Mouse (Mus musculus) C2C12 (cell line): ENCODE measurements around the gene Cyp4f14. TPM values are rescaled to one million over a fixed set of nuclear protein-coding genes. Genes with fewer than 3 reads are reported as not detected.

Experiments used
- H3K27me3 ChIP-seq: one replicate; pipeline ENCODE4 v1.6.1; 2011; ENCODE audit not compliant: control insufficient read depth, insufficient read depth, insufficient read length
- H3K36me3 ChIP-seq: one replicate; pipeline ENCODE4 v1.6.1; 2011; ENCODE audit not compliant: control insufficient read depth, insufficient read depth
- H3K4me3 ChIP-seq: one replicate; pipeline ENCODE4 v1.5.1; 2011; ENCODE audit warnings: mild to moderate bottlenecking, control low read depth; ENCODE audit not compliant: poor library complexity, insufficient read depth, severe bottlenecking
- H3K79me2 ChIP-seq: one replicate; pipeline ENCODE4 v1.6.1; 2011; ENCODE audit not compliant: control insufficient read depth, insufficient read depth
- H3K79me3 ChIP-seq: one replicate; pipeline ENCODE4 v1.6.1; 2011; ENCODE audit warnings: low read depth, control low read depth
- H3ac ChIP-seq: one replicate; pipeline ENCODE3; 2011; ENCODE audit warnings: low read depth; ENCODE audit not compliant: control insufficient read depth, insufficient read length
- CEBPB ChIP-seq: IDR thresholded peaks from one replicate; pipeline ENCODE4 v1.6.1; 2011; ENCODE audit warnings: low read depth, mild to moderate bottlenecking, control low read depth, moderate library complexity
- CTCF ChIP-seq: IDR thresholded peaks from one replicate; pipeline ENCODE4 v1.5.1; 2011; ENCODE audit not compliant: control insufficient read depth, insufficient read depth, insufficient read length
- FOSL1 ChIP-seq: IDR thresholded peaks from one replicate; pipeline ENCODE4 v1.8.0; 2011; ENCODE audit warnings: mild to moderate bottlenecking, low read length; ENCODE audit not compliant: poor library complexity, insufficient read depth, severe bottlenecking
- MAX ChIP-seq: IDR thresholded peaks from one replicate; pipeline ENCODE4 v1.6.1; 2011; ENCODE audit warnings: mild to moderate bottlenecking, control low read depth
- MYOD1 ChIP-seq: IDR thresholded peaks from one replicate; pipeline ENCODE4 v1.6.1; 2011; ENCODE audit warnings: low read depth; ENCODE audit not compliant: control insufficient read depth, insufficient read length
- MYOG ChIP-seq: IDR thresholded peaks from one replicate; pipeline ENCODE4 v1.6.1; 2011; ENCODE audit not compliant: control insufficient read depth, insufficient read length; ENCODE audit errors: extremely low read depth
- USF1 ChIP-seq: IDR thresholded peaks from one replicate; pipeline ENCODE4 v1.6.1; 2011; ENCODE audit warnings: low read depth, mild to moderate bottlenecking, control low read depth, moderate library complexity
- polyA plus RNA-seq: library from polyadenylated mRNA; unstranded; fragments of >200 nt; fragmentation: generic; extraction: Trizol; gene quantifications from one replicate; pipeline ENCODE4 v1.2.1, GENCODE M21; 2012; ENCODE audit warnings: missing spikeins

Cyp4f14 gene
- polyA plus RNA-seq, 1 experiment = 0.02 TPM

GRCm38 (mm10) chr17:32924658-32925312 is 7.6 kb upstream of the Cyp4f14 start:
- TF ChIP-seq CEBPB = no peak
- TF ChIP-seq CTCF = no peak
- no peak for TF ChIP-seq MAX
- TF ChIP-seq MYOD1 = no peak
- TF ChIP-seq MYOG = no peak
- no peak for TF ChIP-seq FOSL1
- TF ChIP-seq USF1 = no peak
- Histone ChIP-seq H3K4me3 (no peak overlapping the region), H3ac (no peak overlapping the region)

GRCm38 (mm10) chr17:32923681-32924080 is 6.5 kb upstream of the Cyp4f14 start:
- no peak overlapping the region for H3ac ChIP-seq
- no peaks in the 10 kb centered on the region for H3K36me3 ChIP-seq
- H3K27me3 ChIP-seq = no peaks in the 10 kb centered on the region
- no peaks in the 10 kb centered on the region for H3K79me3 ChIP-seq
- TF ChIP-seq MYOD1 (no peak), FOSL1 (no peak), CEBPB (no peak), MYOG (no peak), MAX (no peak), USF1 (no peak), CTCF (no peak)
- H3K4me3 ChIP-seq = no peak overlapping the region
- no peaks in the 10 kb centered on the region for H3K79me2 ChIP-seq

More at GRCm38 (mm10) chr17:32924658-32925312, 7.6 kb upstream of the Cyp4f14 start:
- no peaks in the 10 kb centered on the region for H3K36me3 ChIP-seq
- H3K27me3 ChIP-seq = no peaks in the 10 kb centered on the region
- H3K79me3 ChIP-seq = no peaks in the 10 kb centered on the region
- no peaks in the 10 kb centered on the region for H3K79me2 ChIP-seq

DNA sequence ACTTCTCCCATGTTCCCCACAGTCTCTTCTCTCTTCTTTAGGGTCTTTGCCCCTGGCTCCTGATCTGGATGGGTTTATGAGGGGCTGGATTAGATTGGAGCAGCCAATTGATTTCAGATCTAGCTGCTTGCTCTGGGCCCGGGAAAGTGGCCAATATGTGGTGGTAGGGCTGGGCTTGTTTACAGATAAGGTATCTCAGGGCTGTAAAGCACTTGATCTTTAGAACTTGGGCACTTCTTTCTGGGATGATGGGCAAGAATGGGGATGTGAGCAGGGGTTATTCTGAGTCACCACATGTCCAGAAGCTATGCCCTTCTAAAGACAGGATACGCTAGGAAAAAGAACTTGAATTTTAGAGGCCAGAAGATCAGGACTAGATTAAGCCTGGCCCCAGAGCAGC is 2.0 kb upstream of the Cyp4f14 start:
- Histone ChIP-seq H3K79me3 (no peaks in the 10 kb centered on the region), H3ac (no peak overlapping the region), H3K36me3 (no peaks in the 10 kb centered on the region), H3K27me3 (no peaks in the 10 kb centered on the region), H3K79me2 (no peaks in the 10 kb centered on the region), H3K4me3 (no peak overlapping the region)
- no peak for TF ChIP-seq CEBPB
- no peak for TF ChIP-seq USF1
- TF ChIP-seq MAX = no peak
- TF ChIP-seq MYOG = no peak
- TF ChIP-seq CTCF = no peak
- no peak for TF ChIP-seq MYOD1
- no peak for TF ChIP-seq FOSL1

DNA sequence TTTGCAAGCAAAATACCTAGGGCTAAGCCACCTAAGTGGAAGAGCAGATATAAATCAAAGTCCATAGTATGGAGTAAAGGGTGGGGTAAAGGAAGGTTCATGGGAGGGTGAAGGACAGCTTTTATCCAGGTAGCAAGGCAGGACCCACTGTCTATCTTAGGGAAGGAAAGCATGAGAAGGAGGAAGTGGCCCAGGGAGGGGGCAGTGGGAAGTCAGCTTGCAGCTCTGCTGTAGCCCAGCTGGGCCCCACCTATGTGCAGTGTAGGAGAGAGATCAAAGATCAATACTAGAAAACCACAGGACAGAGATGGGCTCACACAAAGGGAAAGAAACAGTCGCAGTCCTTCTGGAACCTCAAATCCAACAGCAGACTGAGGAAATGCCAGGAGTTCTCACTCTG is 1.1 kb downstream of the Cyp4f14 start:
- Histone ChIP-seq H3K27me3 (peaks cover 13% of the 10 kb centered on the region), H3K4me3 (no peak overlapping the region), H3ac (no peak overlapping the region), H3K79me3 (no peaks in the 10 kb centered on the region), H3K36me3 (no peaks in the 10 kb centered on the region), H3K79me2 (no peaks in the 10 kb centered on the region)
- TF ChIP-seq CEBPB (no peak), MYOD1 (no peak), USF1 (no peak), MAX (no peak), MYOG (no peak), FOSL1 (no peak), CTCF (no peak)

DNA sequence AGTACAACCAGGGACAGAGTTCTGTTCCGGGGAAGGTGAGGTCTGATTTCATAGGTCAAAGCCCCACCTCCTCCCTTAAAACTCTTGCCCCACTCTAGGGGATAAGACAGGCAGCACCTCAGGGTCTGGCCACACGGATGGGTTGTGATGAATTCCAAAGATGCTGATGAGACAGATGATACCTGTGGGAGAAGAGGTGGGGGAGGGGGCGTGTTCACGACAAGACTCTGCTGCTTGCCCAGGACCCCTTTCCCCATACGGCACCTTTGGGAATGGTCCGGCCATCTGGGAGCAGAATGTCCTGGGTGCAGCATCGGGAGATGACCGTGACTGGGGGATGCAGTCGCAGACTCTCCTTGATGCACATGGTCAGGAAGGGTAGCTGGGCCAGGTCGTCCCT is 11.0 kb downstream of the Cyp4f14 start:
- Histone ChIP-seq H3K79me2 (no peaks in the 10 kb centered on the region), H3K36me3 (no peaks in the 10 kb centered on the region), H3K27me3 (peaks cover 9% of the 10 kb centered on the region), H3ac (no peak overlapping the region), H3K79me3 (no peaks in the 10 kb centered on the region), H3K4me3 (no peak overlapping the region)
- TF ChIP-seq FOSL1 (no peak), MAX (no peak), USF1 (no peak), CEBPB (no peak), MYOD1 (no peak), MYOG (no peak), CTCF (no peak)
